ENCODE assay signal across 26 mouse cellular contexts in the genomic region with DNA sequence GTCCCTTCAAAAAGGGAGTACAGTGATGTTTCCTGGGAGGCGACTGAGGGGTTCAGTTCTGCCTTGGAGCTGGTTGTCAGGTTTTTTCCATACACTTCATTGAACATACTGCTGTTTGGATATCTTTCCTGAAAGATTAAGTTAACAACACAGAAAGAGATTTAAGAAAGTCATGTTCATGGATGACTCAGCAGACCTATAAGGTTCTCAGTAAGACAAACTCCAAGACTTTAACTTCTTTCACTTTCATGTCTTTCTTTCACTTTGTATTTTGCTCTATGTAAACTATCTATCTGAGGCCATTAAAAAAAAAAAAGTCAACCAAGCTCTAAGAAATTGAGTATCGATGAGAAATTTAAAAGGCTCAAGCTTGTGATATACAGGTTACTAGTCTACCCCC.
"Had no signal": no experiment of that assay in that cellular context is flagged by ENCODE, and none has a peak within 500 bp of the region (broad histone marks: within the 10 kb centered on the region; RNA-seq: fewer than 3 reads in every experiment).

No protein-coding gene starts in this region.

- ATAC-seq: hindbrain, embryonic 16.5 days; intestine, embryonic 15.5 days had no signal

- H3K4me1 ChIP-seq: hindbrain, embryonic 12.5 days; intestine, embryonic 15.5 days; kidney, embryonic 15.5 days; limb, embryonic 10.5 days; limb, embryonic 12.5 days; liver, embryonic 13.5 days; liver, embryonic 15.5 days had no signal

- DNase-seq: gastrocnemius, postnatal 14 days; gastrocnemius, postnatal 36 days; heart, adult 11 months; heart, adult 2 months; heart, postnatal 14 days; heart, postnatal 36 days; kidney, adult 11 months; kidney, adult 2 months; kidney, adult 9 months; kidney, postnatal 14 days; kidney, postnatal 36 days; liver; liver, embryonic 13.5 days had no signal

- H3K27ac ChIP-seq: heart, adult 2 months; heart, embryonic 13.5 days; heart, embryonic 15.5 days; hindbrain, embryonic 12.5 days; hindbrain, embryonic 14.5 days; intestine, embryonic 15.5 days; kidney, embryonic 15.5 days; kidney, postnatal 0 days; left cerebral cortex, adult 2 months; limb, embryonic 10.5 days; limb, embryonic 12.5 days; liver, embryonic 13.5 days; liver, embryonic 15.5 days had no signal

- H3K4me3 ChIP-seq: heart, adult 2 months; heart, embryonic 13.5 days; heart, embryonic 15.5 days; hindbrain, embryonic 12.5 days; intestine, embryonic 15.5 days; kidney, embryonic 15.5 days; layer of hippocampus, adult 2 months; left cerebral cortex, adult 2 months; limb, embryonic 10.5 days; limb, embryonic 12.5 days; liver, embryonic 13.5 days; liver, embryonic 15.5 days had no signal

- H3K9me3 ChIP-seq: heart, embryonic 13.5 days; heart, embryonic 15.5 days; hindbrain, embryonic 12.5 days; intestine, embryonic 15.5 days; kidney, embryonic 15.5 days; limb, embryonic 10.5 days; limb, embryonic 12.5 days; liver, embryonic 13.5 days; liver, embryonic 15.5 days had no signal

- H3K27me3 ChIP-seq: heart, embryonic 13.5 days; heart, embryonic 15.5 days; hindbrain, embryonic 12.5 days; intestine, embryonic 15.5 days; kidney, embryonic 15.5 days; limb, embryonic 12.5 days; liver, embryonic 13.5 days; liver, embryonic 15.5 days had no signal
